Mouse (Mus musculus) forebrain, embryonic 15.5 days (tissue): ENCODE measurements at regions not wholly inside any gene's neighbourhood (a gene's known extent, or its start where the extent isn't known, plus 50 kb on each side); places are given as distances from the start of the nearest gene placed in this dataset.
A peak's percentile ranks its signal among the peaks of the same experiment; 100 is the strongest.

Source experiments
- ATAC-seq: fragments of 200-750 bp; cut with Nextera tagmentation; replicated peaks from 2 replicates; pipeline ENCODE4 v1.8.0; 2017; ENCODE audit warnings: mild to moderate bottlenecking, moderate TSS enrichment, moderate library complexity
- H3K27ac ChIP-seq: fragments of 300-500 bp; sonication (generic); replicated peaks from 2 replicates; pipeline ENCODE4 v1.5.1; 2015; ENCODE audit warnings: mild to moderate bottlenecking, inconsistent platforms
- H3K27me3 ChIP-seq: fragments of 300-500 bp; sonication (generic); 2 replicates; pipeline ENCODE4 v1.6.1; 2015; ENCODE audit warnings: inconsistent platforms
- H3K36me3 ChIP-seq: fragments of 300-500 bp; sonication (generic); 2 replicates; pipeline ENCODE4 v1.6.1; 2015; ENCODE audit warnings: mild to moderate bottlenecking, inconsistent platforms
- H3K4me1 ChIP-seq: fragments of 300-500 bp; sonication (generic); 2 replicates; pipeline ENCODE4 v1.6.1; 2015; ENCODE audit warnings: inconsistent platforms
- H3K4me2 ChIP-seq: fragments of 300-500 bp; sonication (generic); replicated peaks from 2 replicates; pipeline ENCODE4 v1.6.1; 2015; ENCODE audit warnings: mild to moderate bottlenecking, inconsistent platforms
- H3K4me3 ChIP-seq: fragments of 300-500 bp; sonication (generic); 2 replicates; pipeline ENCODE4 v1.5.1; 2015; ENCODE audit warnings: mild to moderate bottlenecking, inconsistent platforms
- H3K9ac ChIP-seq: fragments of 300-500 bp; sonication (generic); replicated peaks from 2 replicates; pipeline ENCODE4 v1.6.1; 2015; ENCODE audit warnings: mild to moderate bottlenecking, inconsistent platforms
- H3K9me3 ChIP-seq: fragments of 300-500 bp; sonication (generic); 2 replicates; pipeline ENCODE4 v1.6.1; 2016; ENCODE audit warnings: inconsistent platforms
- WGBS: fragments of 180-500 bp; shearing (Covaris S2); methylation state at CpG from one replicate; pipeline ENCODE4 v1.1.7; 2015; ENCODE audit warnings: mixed read lengths; 5-methylcytosine and 5-hydroxymethylcytosine counted together

GRCm38 (mm10) chr11:24371687-24371950 lies 293.8 kb downstream of the Bcl11a start:
- H3K27ac ChIP-seq, result peak overlapping the region; percentile 93
- peaks cover 46% of the 10 kb centered on the region for H3K4me1 ChIP-seq
- H3K9me3 ChIP-seq, result no peaks in the 10 kb centered on the region
- no peak overlapping the region for H3K9ac ChIP-seq
- H3K4me3 ChIP-seq, result no peak overlapping the region
- H3K27me3 ChIP-seq, result no peaks in the 10 kb centered on the region
- H3K4me2 ChIP-seq, result peak overlapping the region; percentile 18
- H3K36me3 ChIP-seq, result no peaks in the 10 kb centered on the region
- 6% methylated on average over 5 of the region's 5 CpGs for WGBS
- peak; percentile 75 for ATAC-seq

- Histone ChIP-seq H3K36me3 (no peaks in the 10 kb centered on the region), H3K27ac (peak overlapping the region; percentile 93), H3K4me2 (peak overlapping the region; percentile 18), H3K9me3 (no peaks in the 10 kb centered on the region), H3K27me3 (no peaks in the 10 kb centered on the region), H3K4me1 (peaks cover 46% of the 10 kb centered on the region), H3K9ac (no peak overlapping the region), H3K4me3 (no peak overlapping the region)
- 19% methylated on average over 8 of the region's 8 CpGs for whole genome bisulfite sequencing
- ATAC-seq, result peak; percentile 3; the same call in 1 of the 2 replicates
Observed at GRCm38 (mm10) chr11:24371963-24372362, 294.1 kb downstream of the Bcl11a start.

- H3K9ac ChIP-seq, result no peak overlapping the region
- 24% methylated on average over 5 of the region's 5 CpGs for WGBS
- no peak for ATAC-seq
Observed at GRCm38 (mm10) chr11:24372616-24373015, 294.8 kb downstream of the Bcl11a start.

GRCm38 (mm10) chr11:24373301-24373700 lies 295.4 kb downstream of the Bcl11a start:
- Histone ChIP-seq H3K4me3 (no peak overlapping the region), H3K9ac (no peak overlapping the region), H3K36me3 (no peaks in the 10 kb centered on the region), H3K4me2 (no peak overlapping the region), H3K27me3 (no peaks in the 10 kb centered on the region), H3K4me1 (peaks cover 46% of the 10 kb centered on the region), H3K9me3 (no peaks in the 10 kb centered on the region), H3K27ac (peak overlapping the region; percentile 93)
- no peak for ATAC-seq
- WGBS, result 38% methylated on average over 4 of the region's 4 CpGs

More at GRCm38 (mm10) chr11:24372616-24373015, 294.8 kb downstream of the Bcl11a start:
- H3K4me2 ChIP-seq, result no peak overlapping the region; the same call in 1 of the 2 replicates
- no peaks in the 10 kb centered on the region for H3K36me3 ChIP-seq
- H3K4me3 ChIP-seq, result no peak overlapping the region
- H3K4me1 ChIP-seq, result peaks cover 46% of the 10 kb centered on the region
- no peaks in the 10 kb centered on the region for H3K27me3 ChIP-seq
- peak overlapping the region; percentile 93 for H3K27ac ChIP-seq
- no peaks in the 10 kb centered on the region for H3K9me3 ChIP-seq

- Histone ChIP-seq H3K4me1 (peaks cover 13% of the 10 kb centered on the region), H3K9ac (no peak overlapping the region), H3K4me3 (no peak overlapping the region), H3K4me2 (no peak overlapping the region), H3K9me3 (no peaks in the 10 kb centered on the region), H3K27me3 (no peaks in the 10 kb centered on the region), H3K27ac (no peak overlapping the region), H3K36me3 (no peaks in the 10 kb centered on the region)
- 60% methylated on average over 2 of the region's 2 CpGs for WGBS
- ATAC-seq, result no peak
Observed at GRCm38 (mm10) chr11:24377530-24377929, 299.7 kb downstream of the Bcl11a start.

GRCm38 (mm10) chr11:24390578-24390977 lies 312.7 kb downstream of the Bcl11a start:
- Histone ChIP-seq H3K36me3 (no peaks in the 10 kb centered on the region), H3K27ac (no peak overlapping the region), H3K9ac (no peak overlapping the region), H3K27me3 (no peaks in the 10 kb centered on the region), H3K9me3 (no peaks in the 10 kb centered on the region), H3K4me2 (no peak overlapping the region), H3K4me1 (no peaks in the 10 kb centered on the region), H3K4me3 (no peak overlapping the region)
- no peak for ATAC-seq
- 24% methylated on average over 5 of the region's 5 CpGs for WGBS

GRCm38 (mm10) chr11:24391385-24391784 lies 313.5 kb downstream of the Bcl11a start:
- Histone ChIP-seq H3K4me3 (no peak overlapping the region), H3K4me2 (no peak overlapping the region), H3K9ac (no peak overlapping the region), H3K27ac (no peak overlapping the region), H3K9me3 (no peaks in the 10 kb centered on the region), H3K4me1 (no peaks in the 10 kb centered on the region), H3K36me3 (no peaks in the 10 kb centered on the region), H3K27me3 (no peaks in the 10 kb centered on the region)
- ATAC-seq, result no peak
- 82% methylated on average over 1 of the region's 1 CpGs for WGBS

- no peaks in the 10 kb centered on the region for H3K27me3 ChIP-seq
- no peaks in the 10 kb centered on the region for H3K9me3 ChIP-seq
- no peak overlapping the region for H3K27ac ChIP-seq
- no peaks in the 10 kb centered on the region for H3K36me3 ChIP-seq
- no peak overlapping the region for H3K4me2 ChIP-seq
- no peak overlapping the region for H3K9ac ChIP-seq
- no peak overlapping the region for H3K4me3 ChIP-seq
- 87% methylated on average over 2 of the region's 2 CpGs for WGBS
- no peak for ATAC-seq
- no peaks in the 10 kb centered on the region for H3K4me1 ChIP-seq
Observed at GRCm38 (mm10) chr11:24395478-24395877, 317.6 kb downstream of the Bcl11a start.

- no peaks in the 10 kb centered on the region for H3K9me3 ChIP-seq
- no peak overlapping the region for H3K9ac ChIP-seq
- no peak overlapping the region for H3K4me2 ChIP-seq
- no peaks in the 10 kb centered on the region for H3K27me3 ChIP-seq
- no peaks in the 10 kb centered on the region for H3K36me3 ChIP-seq
- WGBS, result 92% methylated on average over 5 of the region's 5 CpGs
- no peak for ATAC-seq
- H3K27ac ChIP-seq, result no peak overlapping the region
- H3K4me3 ChIP-seq, result no peak overlapping the region
- H3K4me1 ChIP-seq, result no peaks in the 10 kb centered on the region
Observed at GRCm38 (mm10) chr11:24396911-24397310, 319.1 kb downstream of the Bcl11a start.

- no peaks in the 10 kb centered on the region for H3K4me1 ChIP-seq
- H3K27me3 ChIP-seq, result no peaks in the 10 kb centered on the region
- 38% methylated on average over 1 of the region's 1 CpGs for WGBS
- no peaks in the 10 kb centered on the region for H3K9me3 ChIP-seq
- no peak for ATAC-seq
- H3K36me3 ChIP-seq, result no peaks in the 10 kb centered on the region
- H3K27ac ChIP-seq, result no peak overlapping the region
- H3K4me2 ChIP-seq, result no peak overlapping the region
- no peak overlapping the region for H3K9ac ChIP-seq
- no peak overlapping the region for H3K4me3 ChIP-seq
Observed at GRCm38 (mm10) chr11:24397710-24398109, 319.9 kb downstream of the Bcl11a start.

GRCm38 (mm10) chr11:24401151-24401550 lies 323.3 kb downstream of the Bcl11a start:
- Histone ChIP-seq H3K4me2 (no peak overlapping the region), H3K36me3 (no peaks in the 10 kb centered on the region), H3K4me3 (no peak overlapping the region), H3K27ac (no peak overlapping the region), H3K4me1 (no peaks in the 10 kb centered on the region), H3K27me3 (no peaks in the 10 kb centered on the region), H3K9ac (no peak overlapping the region), H3K9me3 (no peaks in the 10 kb centered on the region)
- no peak for ATAC-seq
- WGBS, result 94% methylated on average over 3 of the region's 3 CpGs

- WGBS, result 84% methylated on average over 3 of the region's 3 CpGs
- H3K4me1 ChIP-seq, result no peaks in the 10 kb centered on the region
- ATAC-seq, result no peak
Observed at GRCm38 (mm10) chr11:24402127-24402526, 324.3 kb downstream of the Bcl11a start.

GRCm38 (mm10) chr11:24414804-24415203 lies 336.9 kb downstream of the Bcl11a start:
- Histone ChIP-seq H3K36me3 (no peaks in the 10 kb centered on the region), H3K4me1 (no peaks in the 10 kb centered on the region), H3K4me2 (no peak overlapping the region), H3K4me3 (no peak overlapping the region), H3K9ac (no peak overlapping the region), H3K9me3 (no peaks in the 10 kb centered on the region), H3K27me3 (no peaks in the 10 kb centered on the region), H3K27ac (no peak overlapping the region)
- ATAC-seq, result no peak

More at GRCm38 (mm10) chr11:24402127-24402526, 324.3 kb downstream of the Bcl11a start:
- Histone ChIP-seq H3K36me3 (no peaks in the 10 kb centered on the region), H3K27ac (no peak overlapping the region), H3K27me3 (no peaks in the 10 kb centered on the region), H3K9me3 (no peaks in the 10 kb centered on the region), H3K9ac (no peak overlapping the region), H3K4me2 (no peak overlapping the region), H3K4me3 (no peak overlapping the region)
